Mouse (Mus musculus): Measurements from ENCODE around the gene Zcchc18.

The Zcchc18 gene

GRCm38 (mm10) chrX:137038502-137038901 is 45.5 kb downstream of the Zcchc18 start:
- no peak for DNase-seq (ENCODE audit: extremely low read depth, insufficient read length, low spot score)
